Mouse (Mus musculus) liver, embryonic 13.5 days (tissue): Measurements from ENCODE around the gene Asb13. TPM values are rescaled to one million over a fixed set of nuclear protein-coding genes. Genes with fewer than 3 reads are reported as not detected.

Experiments
- ATAC-seq: fragments of 200-750 bp; cut with Nextera tagmentation; 2 replicates; pipeline ENCODE4 v1.8.0; 2017; ENCODE audit warnings: low read depth, mild to moderate bottlenecking, moderate number of reproducible peaks, moderate library complexity
- DNase-seq: peaks from one replicate; pipeline ENCODE4 v3.0.0; 2022
- H3K27ac ChIP-seq: fragments of 300-500 bp; sonication (generic); 2 replicates; pipeline ENCODE4 v1.5.1; 2015; ENCODE audit warnings: moderate library complexity, mild to moderate bottlenecking, inconsistent platforms
- H3K27me3 ChIP-seq: fragments of 300-500 bp; sonication (generic); 2 replicates; pipeline ENCODE4 v1.6.1; 2015; ENCODE audit warnings: mild to moderate bottlenecking, inconsistent platforms
- H3K36me3 ChIP-seq: fragments of 300-500 bp; sonication (generic); 2 replicates; pipeline ENCODE4 v1.6.1; 2015; ENCODE audit warnings: mild to moderate bottlenecking, inconsistent platforms
- H3K4me1 ChIP-seq: fragments of 300-500 bp; sonication (generic); replicated peaks from 2 replicates; pipeline ENCODE4 v1.6.1; 2015; ENCODE audit warnings: inconsistent platforms
- H3K4me2 ChIP-seq: fragments of 300-500 bp; sonication (generic); 2 replicates; pipeline ENCODE4 v1.6.1; 2015; ENCODE audit warnings: inconsistent platforms, mild to moderate bottlenecking, moderate library complexity
- H3K4me3 ChIP-seq: fragments of 300-500 bp; sonication (generic); replicated peaks from 2 replicates; pipeline ENCODE4 v1.5.1; 2015; ENCODE audit warnings: mild to moderate bottlenecking, inconsistent platforms
- H3K9ac ChIP-seq: fragments of 300-500 bp; sonication (generic); 2 replicates; pipeline ENCODE4 v1.6.1; 2015; ENCODE audit warnings: mild to moderate bottlenecking, inconsistent platforms
- H3K9me3 ChIP-seq: fragments of 300-500 bp; sonication (generic); replicated peaks from 2 replicates; pipeline ENCODE4 v1.6.1; 2016; ENCODE audit warnings: inconsistent platforms
- WGBS: fragments of 180-500 bp; shearing (Covaris S2); methylation state at CpG from one replicate; pipeline ENCODE4 v1.1.7; 2015; ENCODE audit not compliant: insufficient replicate concordance; 5-methylcytosine and 5-hydroxymethylcytosine counted together
- polyA plus RNA-seq: library from polyadenylated mRNA; unstranded; fragments of >200 nt; fragmentation: Nextera tagmentation; extraction: Ambion mirVana; gene quantifications from 2 replicates; pipeline ENCODE4 v1.2.1, GENCODE M21; 2015

Asb13 gene
- polyA plus RNA-seq, 1 experiment from 2014 or later, result 2.1 TPM

DNA sequence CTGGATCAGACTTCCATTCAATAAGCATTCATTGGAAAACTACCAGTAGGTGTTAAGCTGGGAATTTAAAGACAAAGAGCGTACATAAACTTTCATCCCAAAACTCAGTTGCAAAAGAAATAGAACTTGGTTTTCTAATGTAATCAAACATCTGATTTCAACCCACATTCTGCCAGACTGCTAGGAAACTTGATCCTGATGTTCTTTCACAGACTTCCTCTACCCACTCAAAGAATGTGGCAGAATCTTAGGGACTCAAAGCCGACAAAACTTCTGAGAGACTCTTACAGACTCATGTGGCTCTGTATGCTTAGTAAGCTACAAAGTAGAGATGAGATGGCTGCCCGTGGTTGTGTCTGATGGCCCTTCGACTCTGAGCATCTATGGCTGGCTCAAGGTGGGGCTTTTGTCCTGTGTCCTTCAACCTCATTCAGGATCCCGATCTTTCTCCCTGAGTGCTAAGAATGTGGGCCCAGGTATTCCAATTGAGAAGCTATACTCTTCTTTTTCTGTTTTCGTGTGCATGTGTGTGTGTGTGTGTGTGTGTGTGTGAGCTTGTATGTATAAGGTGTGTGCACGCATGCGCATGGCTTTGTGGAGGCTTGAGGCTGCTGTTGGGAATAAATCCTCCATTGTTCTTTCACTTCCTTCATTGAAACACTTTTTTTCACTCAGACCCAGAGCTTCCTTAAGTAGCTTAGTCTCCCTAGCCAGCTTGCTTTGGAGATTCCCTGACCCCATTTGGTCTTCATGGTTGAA is 63.3 kb downstream of the Asb13 start:
- Histone ChIP-seq H3K4me1 (no peaks in the 10 kb centered on the region), H3K9me3 (no peaks in the 10 kb centered on the region), H3K9ac (no peak overlapping the region), H3K27me3 (no peaks in the 10 kb centered on the region), H3K27ac (no peak overlapping the region), H3K4me3 (no peak overlapping the region), H3K4me2 (no peak overlapping the region), H3K36me3 (no peaks in the 10 kb centered on the region)
- DNase-seq (no peak), ATAC-seq (no peak)
- WGBS, result 66% methylated on average over 8 of the region's 8 CpGs

DNA sequence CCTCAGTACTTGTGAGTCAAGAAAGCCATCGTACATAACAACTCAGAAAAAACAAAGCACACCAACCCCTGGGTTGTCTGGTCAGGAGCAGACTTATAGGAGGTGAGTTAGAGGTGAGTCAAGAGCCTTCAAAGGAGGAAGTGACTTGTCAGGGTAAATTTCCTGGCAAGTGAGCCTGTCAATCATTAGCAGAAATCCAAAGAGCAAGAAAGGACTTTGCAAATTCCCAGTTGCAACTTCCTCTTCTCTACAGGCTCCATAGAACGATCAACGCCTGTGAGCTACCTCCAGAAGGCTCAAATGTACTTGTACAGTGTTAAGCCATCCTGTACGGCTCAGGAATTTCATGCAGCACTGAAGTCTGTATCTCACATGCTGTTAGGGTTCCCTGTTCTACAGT is 66.9 kb downstream of the Asb13 start:
- Histone ChIP-seq H3K4me1 (no peaks in the 10 kb centered on the region), H3K9me3 (no peaks in the 10 kb centered on the region), H3K27ac (no peak overlapping the region), H3K9ac (no peak overlapping the region), H3K27me3 (no peaks in the 10 kb centered on the region), H3K4me3 (no peak overlapping the region), H3K4me2 (no peak overlapping the region), H3K36me3 (no peaks in the 10 kb centered on the region)
- 34% methylated on average over 4 of the region's 4 CpGs for WGBS
- DNase-seq, result no peak
- ATAC-seq, result no peak

Other genes starting within 250 kb of the Asb13 start
- gene Gdi2, start 96.0 kb upstream of the Asb13 start, polyA plus RNA-seq, result 188 and 213 TPM in 2 replicates
- 3.3 and 4.3 TPM in 2 replicates for gene Fam208b, start 22.9 kb upstream of the Asb13 start, polyA plus RNA-seq
- not detected in 2 replicates for gene Calml3, start 170.3 kb downstream of the Asb13 start, polyA plus RNA-seq
- not detected in 2 replicates for gene Calm4, start 203.7 kb downstream of the Asb13 start, polyA plus RNA-seq
- not detected in 2 replicates for gene Calm5, start 220.1 kb downstream of the Asb13 start, polyA plus RNA-seq